ENCODE assay signal across 10 mouse cellular contexts in genomic region chr2:163397071-163397470, GRCm38 (mm10). TPM values are rescaled to one million over a fixed set of nuclear protein-coding genes. Genes with fewer than 3 reads are reported as not detected.
A peak's percentile ranks its signal among the peaks of the same experiment; 100 is the strongest.
DNase-seq lines count a peak whose midpoint lies in the region; TF ChIP-seq lines count a peak whose summit lies in the region.
"Had no signal": no experiment of that assay in that cellular context is flagged by ENCODE, and none has a peak within 500 bp of the region (broad histone marks: within the 10 kb centered on the region; RNA-seq: fewer than 3 reads in every experiment).

No protein-coding gene starts in this region.

- peak overlapping the region; percentile 16; the same call in 1 of the 2 replicates for H3K4me3 ChIP-seq in kidney, adult 2 months (ENCODE audit: insufficient read depth, low read depth, low read length)
- peak overlapping the region; percentile 32 for H3K4me3 ChIP-seq in C2C12 (ENCODE audit: insufficient read depth, poor library complexity, severe bottlenecking)
- peak overlapping the region; percentile 47 for H3K4me3 ChIP-seq in embryonic facial prominence, embryonic 10.5 days
- H3K4me3 ChIP-seq in limb, embryonic 10.5 days = peak overlapping the region; percentile 39; the same call in 1 of the 2 replicates

- H3K27me3 ChIP-seq in kidney, adult 2 months (replicated peaks; ENCODE audit: control insufficient read depth, insufficient read depth, low read length) = no peaks in the 10 kb centered on the region
- H3K27me3 ChIP-seq in C2C12 (ENCODE audit: control insufficient read depth, insufficient read depth, insufficient read length) = no peaks in the 10 kb centered on the region
- H3K27me3 ChIP-seq in embryonic facial prominence, embryonic 10.5 days (replicated peaks; ENCODE audit: low read depth, poor library complexity, severe bottlenecking) = no peaks in the 10 kb centered on the region
- no peaks in the 10 kb centered on the region for H3K27me3 ChIP-seq in limb, embryonic 10.5 days (ENCODE audit: low read depth, poor library complexity, severe bottlenecking)

- peaks cover 47% of the 10 kb centered on the region for H3K79me2 ChIP-seq in C2C12 (ENCODE audit: control insufficient read depth, insufficient read depth)

- peak overlapping the region; percentile 68 for H3ac ChIP-seq in C2C12 (ENCODE audit: control insufficient read depth, insufficient read length, low read depth)

- no peaks in the 10 kb centered on the region for H3K36me3 ChIP-seq in kidney, adult 2 months (ENCODE audit: control insufficient read depth, insufficient read depth, low read length)
- H3K36me3 ChIP-seq in C2C12 (ENCODE audit: control insufficient read depth, insufficient read depth) = no peaks in the 10 kb centered on the region
- no peaks in the 10 kb centered on the region for H3K36me3 ChIP-seq in embryonic facial prominence, embryonic 10.5 days (replicated peaks)
- no peaks in the 10 kb centered on the region for H3K36me3 ChIP-seq in limb, embryonic 10.5 days

- no peak for TF ChIP-seq CTCF in kidney, adult 2 months (conservative IDR thresholded peaks at IDR 0.05; ENCODE audit: insufficient read depth, insufficient read length, low read depth, low read length)
- TF ChIP-seq CTCF in C2C12 (IDR thresholded peaks at IDR 0.05; ENCODE audit: control insufficient read depth, insufficient read depth, insufficient read length) = no peak

- H3K4me1 ChIP-seq in kidney, adult 2 months (ENCODE audit: control insufficient read depth, insufficient read depth, low read length) = no peaks in the 10 kb centered on the region
- H3K4me1 ChIP-seq in embryonic facial prominence, embryonic 10.5 days = peaks cover 22% of the 10 kb centered on the region
- peaks cover 24% of the 10 kb centered on the region for H3K4me1 ChIP-seq in limb, embryonic 10.5 days

- no peaks in the 10 kb centered on the region for H3K9me3 ChIP-seq in embryonic facial prominence, embryonic 10.5 days
- H3K9me3 ChIP-seq in limb, embryonic 10.5 days (replicated peaks) = no peaks in the 10 kb centered on the region

- H3K27ac ChIP-seq in kidney, adult 2 months (ENCODE audit: insufficient read depth, low read depth, low read length) = no peak overlapping the region
- H3K27ac ChIP-seq in embryonic facial prominence, embryonic 10.5 days (replicated peaks) = peak overlapping the region; percentile 76
- peak overlapping the region; percentile 63 for H3K27ac ChIP-seq in limb, embryonic 10.5 days

- no peak for TF ChIP-seq POLR2A in kidney, adult 2 months (IDR thresholded peaks at IDR 0.05; ENCODE audit: low read depth, low read length)

- DNase-seq in kidney, adult 2 months = no peak
- DNase-seq in kidney, adult 18-20 months = no peak
- no peak for DNase-seq in embryonic facial prominence, embryonic 10.5 days (ENCODE audit: low spot score)
- DNase-seq in limb, embryonic 10.5 days (ENCODE audit: low spot score) = no peak
- no peak for DNase-seq in right cerebral cortex, postnatal 10 days (ENCODE audit: low spot score in 2 of 2)
- no peak for DNase-seq in ovary, postnatal 14 days (ENCODE audit: low spot score)
- no peak for DNase-seq in layer of hippocampus, adult 18-20 months (ENCODE audit: low spot score in 2 of 2)
- DNase-seq: cerebellum, adult 18-20 months had no signal

- peaks cover 3% of the 10 kb centered on the region for H3K79me3 ChIP-seq in C2C12 (ENCODE audit: low read depth)

- 84% methylated on average over 19 of the region's 19 CpGs for WGBS in kidney, adult 2 months
- 89% methylated on average over 19 of the region's 19 CpGs for WGBS in embryonic facial prominence, embryonic 10.5 days
- 91% methylated on average over 19 of the region's 19 CpGs for WGBS in limb, embryonic 10.5 days

TF ChIP-seq in C2C12, 6 proteins besides CTCF, POLR2A, EP300 and RAD21:
- no peak for TF ChIP-seq CEBPB (IDR thresholded peaks at IDR 0.05; ENCODE audit: low read depth)
- no peak for TF ChIP-seq USF1 (IDR thresholded peaks at IDR 0.05; ENCODE audit: low read depth)

RNA-seq across cellular contexts. Expression of gene Jph2, which starts 0.7 kb away (rescaled TPM):
- 3.1 and 3.8 TPM in 2 replicates for polyA plus RNA-seq in kidney, adult 2 months (2012; rRNA removed)
- 78.4 TPM for polyA plus RNA-seq in C2C12 (2012; fragmentation: generic; extraction: Trizol)
- 0.52 and 0.83 TPM in 2 replicates for polyA plus RNA-seq in embryonic facial prominence, embryonic 10.5 days (2016; fragmentation: Nextera tagmentation; extraction: Ambion mirVana)
- 0.59 and 0.71 TPM in 2 replicates for polyA plus RNA-seq in limb, embryonic 10.5 days (2016; fragmentation: Nextera tagmentation; extraction: Ambion mirVana)
- under 1 TPM; 0.25 to 0.27 TPM for total RNA-seq in layer of hippocampus, adult 18-20 months (2021)
- total RNA-seq: megakaryocyte, adult 5-6 weeks had no signal

RNA-seq across cellular contexts. Expression of gene Oser1, which starts 27.4 kb away (rescaled TPM):
- polyA plus RNA-seq in kidney, adult 2 months (2012; rRNA removed) = 11.5 and 13.9 TPM in 2 replicates
- polyA plus RNA-seq in C2C12 (2012; fragmentation: generic; extraction: Trizol) = 44.6 TPM
- polyA plus RNA-seq in embryonic facial prominence, embryonic 10.5 days (2016; fragmentation: Nextera tagmentation; extraction: Ambion mirVana) = 94.0 and 99.5 TPM in 2 replicates
- polyA plus RNA-seq in limb, embryonic 10.5 days (2016; fragmentation: Nextera tagmentation; extraction: Ambion mirVana) = 84.9 and 89.2 TPM in 2 replicates
- 10 to 100 TPM; 20.2 to 21.4 TPM for total RNA-seq in layer of hippocampus, adult 18-20 months (2021)

RNA-seq across cellular contexts. Expression of gene Gdap1l1, which starts 41.2 kb away (rescaled TPM):
- 0.31 and 0.38 TPM in 2 replicates for polyA plus RNA-seq in kidney, adult 2 months (2012; rRNA removed)
- polyA plus RNA-seq in C2C12 (2012; fragmentation: generic; extraction: Trizol) = 0.19 TPM
- 7.6 and 9.1 TPM in 2 replicates for polyA plus RNA-seq in embryonic facial prominence, embryonic 10.5 days (2016; fragmentation: Nextera tagmentation; extraction: Ambion mirVana)
- polyA plus RNA-seq in limb, embryonic 10.5 days (2016; fragmentation: Nextera tagmentation; extraction: Ambion mirVana) = 0.30 and 0.45 TPM in 2 replicates
- total RNA-seq in layer of hippocampus, adult 18-20 months (2021) = 10 to 100 TPM; 68.2 to 78.1 TPM
- total RNA-seq: megakaryocyte, adult 5-6 weeks had no signal

Comparison
In these comparisons a context has a peak if more than half of its experiments do, and no peak if none do; other contexts are left out.
1. RNA of gene Jph2, which starts 0.7 kb away (polyA plus RNA-seq): 78.4 TPM in C2C12 (single experiment); 3.1 to 3.8 TPM in kidney, adult 2 months, 0.59 to 0.71 TPM in limb, embryonic 10.5 days and 0.52 to 0.83 TPM in embryonic facial prominence, embryonic 10.5 days; every median in the first group is over 10 times any median in the second.
2. Peak in every context shown above with its lines, with median percentiles within 50 percentile points of each other: H3K4me3 ChIP-seq.